In genomic region chr15:103176874-103177421, GRCm38 (mm10) we compare ENCODE assay signal across 8 mouse cellular contexts. TPM values are rescaled to one million over a fixed set of nuclear protein-coding genes. Genes with fewer than 3 reads are reported as not detected.
DNase-seq lines count a peak whose midpoint lies in the region; ATAC-seq lines count a peak whose summit lies in the region.

No protein-coding gene starts in this region.

- no peaks in the 10 kb centered on the region for H3K9me3 ChIP-seq in embryonic facial prominence, embryonic 10.5 days
- no peaks in the 10 kb centered on the region for H3K9me3 ChIP-seq in limb, embryonic 10.5 days (replicated peaks)
- H3K9me3 ChIP-seq in midbrain, embryonic 12.5 days, result no peaks in the 10 kb centered on the region

- H3K4me2 ChIP-seq in midbrain, embryonic 12.5 days (replicated peaks), result 0 out of 2 replicates have a peak overlapping the region, but pooled peaks have one; percentile 6

- peaks cover 32% of the 10 kb centered on the region for H3K4me1 ChIP-seq in embryonic facial prominence, embryonic 10.5 days
- peaks cover 41% of the 10 kb centered on the region for H3K4me1 ChIP-seq in limb, embryonic 10.5 days
- H3K4me1 ChIP-seq in midbrain, embryonic 12.5 days, result peaks cover 4% of the 10 kb centered on the region; the same call in 1 of the 2 replicates

- no peak overlapping the region for H3K27ac ChIP-seq in embryonic facial prominence, embryonic 10.5 days (replicated peaks)
- peak overlapping the region; percentile 72 for H3K27ac ChIP-seq in limb, embryonic 10.5 days
- no peak overlapping the region for H3K27ac ChIP-seq in midbrain, embryonic 12.5 days (replicated peaks)

- WGBS in embryonic facial prominence, embryonic 10.5 days, result 2% methylated on average over 18 of the region's 18 CpGs
- WGBS in limb, embryonic 10.5 days, result 1% methylated on average over 18 of the region's 18 CpGs
- 4% methylated on average over 18 of the region's 18 CpGs for WGBS in midbrain, embryonic 12.5 days

- DNase-seq in adrenal gland, postnatal 10 days, result peak; percentile 96
- DNase-seq in embryonic facial prominence, embryonic 10.5 days (ENCODE audit: low spot score), result peak; percentile 92
- DNase-seq in heart, adult 18-20 months, result peak; percentile 86 to 94
- peak; percentile 96 for DNase-seq in kidney, adult 18-20 months
- peak; percentile 96 for DNase-seq in limb, embryonic 10.5 days (ENCODE audit: low spot score)
- peak; percentile 97 for DNase-seq in right cerebral cortex, postnatal 4 days
- DNase-seq in yolk sac, embryonic 10.5 days (ENCODE audit: low spot score), result peak; percentile 85

- peak; percentile 51 for ATAC-seq in midbrain, embryonic 12.5 days (ENCODE audit: low FRiP score, low read depth)

- H3K27me3 ChIP-seq in embryonic facial prominence, embryonic 10.5 days (replicated peaks; ENCODE audit: low read depth, poor library complexity, severe bottlenecking), result peaks cover 100% of the 10 kb centered on the region
- peaks cover 94% of the 10 kb centered on the region for H3K27me3 ChIP-seq in limb, embryonic 10.5 days (ENCODE audit: low read depth, poor library complexity, severe bottlenecking)
- peaks cover 100% of the 10 kb centered on the region for H3K27me3 ChIP-seq in midbrain, embryonic 12.5 days

- H3K9ac ChIP-seq in midbrain, embryonic 12.5 days (replicated peaks), result 0 out of 2 replicates have a peak overlapping the region, but pooled peaks have one; percentile 15

- no peak overlapping the region for H3K4me3 ChIP-seq in embryonic facial prominence, embryonic 10.5 days
- H3K4me3 ChIP-seq in limb, embryonic 10.5 days, result peak overlapping the region; percentile 30
- no peak overlapping the region for H3K4me3 ChIP-seq in midbrain, embryonic 12.5 days

- no peaks in the 10 kb centered on the region for H3K36me3 ChIP-seq in embryonic facial prominence, embryonic 10.5 days (replicated peaks)
- no peaks in the 10 kb centered on the region for H3K36me3 ChIP-seq in limb, embryonic 10.5 days
- H3K36me3 ChIP-seq in midbrain, embryonic 12.5 days, result no peaks in the 10 kb centered on the region

RNA-seq across cellular contexts. Expression of gene Smug1, which starts 10.1 kb away (rescaled TPM):
- 10 to 100 TPM; 14.0 to 19.9 TPM for total RNA-seq in adrenal gland, postnatal 10 days (2021)
- polyA plus RNA-seq in embryonic facial prominence, embryonic 10.5 days (2016; fragmentation: Nextera tagmentation; extraction: Ambion mirVana), result 15.7 and 19.6 TPM in 2 replicates
- total RNA-seq in heart, adult 18-20 months (2021), result 10 to 100 TPM; 10.9 to 12.9 TPM
- 16.2 and 16.8 TPM in 2 replicates for polyA plus RNA-seq in limb, embryonic 10.5 days (2016; fragmentation: Nextera tagmentation; extraction: Ambion mirVana)
- 27.5 and 28.9 TPM in 2 replicates for polyA plus RNA-seq in midbrain, embryonic 12.5 days (2016; fragmentation: Nextera tagmentation; extraction: Ambion mirVana)
